Mouse (Mus musculus): Measurements from ENCODE around the gene Kpna2.
A peak's percentile ranks its signal among the peaks of the same experiment; 100 is the strongest.
"Not testable (repeated sequence)": the region's sequence is repeated elsewhere in the genome, so short reads cannot be mapped to it uniquely, and the experiment has no call there.

Gene Kpna2

DNA sequence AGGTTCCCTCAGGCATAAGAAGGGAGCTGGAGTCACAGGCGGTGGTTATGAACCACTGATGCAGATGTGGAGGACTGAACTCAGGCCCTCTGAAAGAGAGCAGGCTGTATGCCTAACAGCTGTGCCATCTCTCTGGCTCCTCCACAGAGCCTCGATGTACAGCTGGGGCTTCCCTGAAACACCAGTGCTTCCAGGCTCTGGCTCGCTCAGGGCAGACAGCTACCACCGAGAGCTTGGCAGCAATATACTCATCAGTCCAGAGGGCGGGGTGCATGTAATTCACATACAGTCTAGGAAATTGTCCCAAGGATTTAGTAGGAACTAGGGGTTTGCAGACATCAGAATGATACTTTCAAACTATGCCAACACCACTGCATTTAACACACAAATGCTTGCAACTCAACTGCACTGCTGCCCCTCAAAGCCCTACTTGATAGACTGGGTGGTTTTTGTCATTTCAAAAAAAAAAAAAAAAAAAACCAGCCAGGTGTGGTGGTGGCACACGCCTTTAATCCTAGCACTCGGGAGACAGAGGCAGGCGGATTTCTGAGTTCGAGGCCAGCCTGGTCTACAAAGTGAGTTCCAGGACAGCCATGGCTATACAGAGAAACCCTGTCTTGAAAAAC, 13.2 kb downstream of the Kpna2 start:
- not testable (repeated sequence) for DNase-seq (ENCODE audit: low read depth, low spot score)

- DNase-seq (ENCODE audit: low read depth, low spot score), result no peak
These were observed 17.0 kb downstream of the Kpna2 start for GRCm38 (mm10) chr11:106982351-106982750.

- no peak for DNase-seq (ENCODE audit: low read depth, low spot score)
These were observed 17.6 kb downstream of the Kpna2 start for GRCm38 (mm10) chr11:106981787-106982186.

- peak; percentile 79 for DNase-seq (ENCODE audit: low read depth, low spot score)
These were observed 18.9 kb downstream of the Kpna2 start for GRCm38 (mm10) chr11:106980455-106980854.

GRCm38 (mm10) chr11:106976194-106976593, 23.1 kb downstream of the Kpna2 start:
- no peak for DNase-seq (ENCODE audit: low read depth, low spot score)

- DNase-seq (ENCODE audit: low read depth, low spot score), result no peak
These were observed 23.7 kb downstream of the Kpna2 start for GRCm38 (mm10) chr11:106975419-106976177.

- DNase-seq (ENCODE audit: low read depth, low spot score), result peak; percentile 58
These were observed 24.9 kb downstream of the Kpna2 start for GRCm38 (mm10) chr11:106974440-106974839.

GRCm38 (mm10) chr11:106973016-106973415, 26.3 kb downstream of the Kpna2 start:
- DNase-seq (ENCODE audit: low read depth, low spot score), result no peak

GRCm38 (mm10) chr11:106969798-106970197, 29.5 kb downstream of the Kpna2 start:
- no peak for DNase-seq (ENCODE audit: low read depth, low spot score)

- DNase-seq (ENCODE audit: low read depth, low spot score), result no peak
These were observed 31.7 kb downstream of the Kpna2 start for GRCm38 (mm10) chr11:106967630-106968029.

DNA sequence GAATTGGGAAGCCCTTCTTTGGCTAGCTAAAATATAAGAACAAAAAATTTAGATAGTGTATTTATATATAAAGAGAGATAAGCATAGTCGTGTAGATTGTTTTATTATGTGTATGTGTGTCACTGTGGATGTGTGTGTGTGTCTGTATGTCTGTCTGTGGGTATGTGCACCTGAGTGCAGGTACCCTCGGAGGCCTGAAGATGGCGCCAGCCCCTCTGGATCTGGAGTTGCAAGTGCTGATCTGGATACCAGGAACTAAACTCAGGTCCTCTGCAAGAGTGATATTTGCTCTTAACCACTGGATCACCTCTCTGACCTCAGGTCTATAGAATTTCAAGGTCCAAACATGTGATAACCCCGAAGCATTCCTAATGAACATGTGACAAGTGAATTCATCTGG, 33.5 kb downstream of the Kpna2 start:
- peak; percentile 46 for DNase-seq (ENCODE audit: low read depth, low spot score)

- DNase-seq (ENCODE audit: low read depth, low spot score), result no peak
These were observed 37.0 kb downstream of the Kpna2 start for GRCm38 (mm10) chr11:106962310-106962709.

DNA sequence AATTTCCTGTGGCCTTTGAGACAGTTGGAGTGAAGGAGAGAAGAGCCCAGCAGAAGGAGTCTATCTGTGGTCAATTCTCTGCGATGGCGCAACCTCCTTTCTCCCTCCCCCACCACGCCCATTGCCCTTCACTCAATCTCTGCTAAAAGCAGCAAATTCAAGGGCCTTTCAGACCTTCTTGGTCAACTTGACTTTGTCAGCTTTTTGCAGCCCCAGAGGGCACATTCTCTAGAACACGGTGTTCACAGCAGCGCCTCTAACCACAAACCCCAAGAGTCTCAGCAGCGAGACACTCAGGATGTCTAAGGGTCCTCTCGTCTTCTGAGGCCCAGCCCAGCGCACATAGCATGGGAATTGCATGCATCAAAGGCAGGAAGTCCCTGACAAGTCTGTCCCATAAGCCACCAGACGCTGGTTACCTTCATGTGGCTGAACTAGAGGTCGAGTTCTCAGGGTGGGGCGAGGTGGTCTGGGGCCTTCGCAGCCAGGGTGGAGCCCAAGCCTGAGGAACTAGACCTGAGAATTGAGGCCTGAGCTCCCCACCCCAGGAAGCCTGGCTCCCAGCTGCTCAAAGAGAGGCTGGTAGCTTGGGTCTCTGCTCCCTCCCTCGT, 37.8 kb downstream of the Kpna2 start:
- no peak for DNase-seq (ENCODE audit: low read depth, low spot score)

GRCm38 (mm10) chr11:106959121-106959520, 40.2 kb downstream of the Kpna2 start:
- DNase-seq (ENCODE audit: low read depth, low spot score), result no peak

GRCm38 (mm10) chr11:106958407-106959071, 40.8 kb downstream of the Kpna2 start:
- no peak for DNase-seq (ENCODE audit: low read depth, low spot score)

DNA sequence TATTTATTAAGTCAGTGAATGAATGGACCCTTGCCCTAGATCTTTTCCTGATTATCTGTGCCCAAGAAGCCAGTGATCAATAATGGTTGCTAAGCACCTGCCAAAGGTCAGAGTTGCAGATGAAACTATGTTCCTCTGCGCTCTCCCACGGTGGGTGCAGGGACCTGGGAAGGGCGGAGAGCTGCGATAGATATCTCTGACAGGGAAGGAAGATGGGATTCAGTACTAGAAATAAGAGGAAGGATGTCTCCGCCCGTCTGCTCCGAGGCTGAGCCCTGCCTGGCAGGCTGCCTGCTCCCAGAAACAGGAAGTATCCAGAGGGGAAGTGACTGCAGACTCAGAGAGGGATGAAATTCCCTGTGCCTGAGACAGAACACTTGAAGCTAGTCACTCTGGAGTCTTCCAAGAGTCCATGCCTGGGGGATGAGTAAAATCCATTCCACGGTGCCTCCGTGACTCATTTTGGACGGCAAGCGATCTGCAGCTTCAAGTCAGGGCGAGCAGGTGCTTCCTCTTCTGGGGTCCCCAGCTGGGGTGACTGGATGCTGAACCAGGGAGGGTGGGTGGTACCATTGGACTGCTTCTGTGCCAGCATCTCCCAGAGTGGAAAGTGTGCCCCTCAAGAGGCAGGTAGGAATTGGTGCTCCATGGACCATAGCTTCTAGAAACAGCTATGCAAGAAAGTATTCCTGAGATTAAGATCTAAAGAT, 41.9 kb downstream of the Kpna2 start:
- DNase-seq (ENCODE audit: low read depth, low spot score), result no peak

GRCm38 (mm10) chr11:106954566-106954965, 44.8 kb downstream of the Kpna2 start:
- no peak for DNase-seq (ENCODE audit: low read depth, low spot score)

GRCm38 (mm10) chr11:106954116-106954515, 45.2 kb downstream of the Kpna2 start:
- no peak for DNase-seq (ENCODE audit: low read depth, low spot score)

All from ES-CJ7 (cell line).